30 mouse cellular contexts compared by ENCODE assay signal in genomic region chr14:43361713-43362112, GRCm38 (mm10). TPM values are rescaled to one million over a fixed set of nuclear protein-coding genes. Genes with fewer than 3 reads are reported as not detected.
A peak's percentile ranks its signal among the peaks of the same experiment; 100 is the strongest.
DNase-seq lines count a peak whose midpoint lies in the region; TF ChIP-seq lines count a peak whose summit lies in the region.
"Not testable (repeated sequence)": the region's sequence is repeated elsewhere in the genome, so short reads cannot be mapped to it uniquely, and the experiment has no call there.
"Had no signal": no experiment of that assay in that cellular context is flagged by ENCODE, and none has a peak within 500 bp of the region (broad histone marks: within the 10 kb centered on the region; RNA-seq: fewer than 3 reads in every experiment).

No protein-coding gene starts in this region.

- H3K27me3 ChIP-seq in E14TG2a.4 (ENCODE audit: insufficient read depth, low read length); embryonic facial prominence, embryonic 10.5 days (replicated peaks; ENCODE audit: low read depth, poor library complexity, severe bottlenecking); heart, embryonic 10.5 days (ENCODE audit: insufficient read depth, poor library complexity, severe bottlenecking): not testable (repeated sequence)

- peak; percentile 3 for DNase-seq in T-cell, adult 2 months (ENCODE audit: low spot score)
- peak; percentile 6 for DNase-seq in cerebellum, adult 11-12 months
- peak; percentile 6 for DNase-seq in embryonic facial prominence, embryonic 10.5 days (ENCODE audit: low spot score)
- peak; percentile 72 for DNase-seq in heart, embryonic 10.5 days (ENCODE audit: low spot score)
- DNase-seq in ovary, adult 18-20 months (ENCODE audit: low spot score): peak; percentile 5
- peak; percentile 43 for DNase-seq in testis, postnatal 10 days (ENCODE audit: low spot score)

- H3K36me3 ChIP-seq in E14TG2a.4 (ENCODE audit: insufficient read depth, low read length); embryonic facial prominence, embryonic 10.5 days (replicated peaks); heart, embryonic 10.5 days: not testable (repeated sequence)

- H3K27ac ChIP-seq in embryonic facial prominence, embryonic 10.5 days (replicated peaks); heart, embryonic 10.5 days: not testable (repeated sequence)

- 87% methylated on average over 11 of the region's 11 CpGs for WGBS in embryonic facial prominence, embryonic 10.5 days
- WGBS in heart, embryonic 10.5 days: 82% methylated on average over 11 of the region's 11 CpGs

- H3K4me3 ChIP-seq in E14TG2a.4 (replicated peaks; ENCODE audit: low read length): peak overlapping the region; percentile 68
- H3K4me3 ChIP-seq in embryonic facial prominence, embryonic 10.5 days; heart, embryonic 10.5 days: not testable (repeated sequence)

- TF ChIP-seq CTCF in E14TG2a.4 (conservative IDR thresholded peaks at IDR 0.05; ENCODE audit: low read length): not testable (repeated sequence)

- H3K4me1 ChIP-seq in E14TG2a.4 (replicated peaks; ENCODE audit: low read depth, low read length); embryonic facial prominence, embryonic 10.5 days; heart, embryonic 10.5 days: not testable (repeated sequence)

- H3K9me3 ChIP-seq in E14TG2a.4 (ENCODE audit: low read length); embryonic facial prominence, embryonic 10.5 days; heart, embryonic 10.5 days: not testable (repeated sequence)

RNA-seq across cellular contexts. Expression of gene 1700001F09Rik, which starts 14.1 kb away (rescaled TPM):
- not detected in 2 replicates for polyA plus RNA-seq in embryonic facial prominence, embryonic 10.5 days (2016; fragmentation: Nextera tagmentation; extraction: Ambion mirVana)
- polyA plus RNA-seq in heart, embryonic 10.5 days (2016; fragmentation: Nextera tagmentation; extraction: Ambion mirVana): not detected in 2 replicates
- polyA plus RNA-seq: C2C12; embryonic facial prominence, embryonic 14.5 days; erythroblast, embryonic 14.5 days; forebrain, embryonic 12.5 days; forebrain, postnatal 0 days; gonadal fat pad, adult 2 months; heart, embryonic 11.5 days; heart, embryonic 16.5 days; hindbrain, embryonic 12.5 days; hindbrain, postnatal 0 days; intestine, embryonic 15.5 days; kidney, adult 2 months; kidney, embryonic 16.5 days; limb, embryonic 14.5 days; liver, embryonic 12.5 days; liver, postnatal 0 days; lung, embryonic 16.5 days; macrophage; midbrain, embryonic 13.5 days; neural tube, embryonic 13.5 days; stomach, postnatal 0 days; thymus, adult 2 months had no signal

RNA-seq across cellular contexts. Expression of gene Gm8138, which starts 54.4 kb away (rescaled TPM):
- polyA plus RNA-seq in embryonic facial prominence, embryonic 10.5 days (2016; fragmentation: Nextera tagmentation; extraction: Ambion mirVana): not detected in 2 replicates
- polyA plus RNA-seq in heart, embryonic 10.5 days (2016; fragmentation: Nextera tagmentation; extraction: Ambion mirVana): not detected in 2 replicates
- polyA plus RNA-seq: brain, embryonic 14.5 days; C2C12; embryonic facial prominence, embryonic 14.5 days; forebrain, embryonic 12.5 days; forebrain, postnatal 0 days; gonadal fat pad, adult 2 months; heart, embryonic 11.5 days; heart, embryonic 16.5 days; hindbrain, embryonic 12.5 days; hindbrain, postnatal 0 days; intestine, embryonic 15.5 days; kidney, embryonic 16.5 days; limb, embryonic 14.5 days; liver, embryonic 12.5 days; liver, postnatal 0 days; lung, embryonic 16.5 days; macrophage; midbrain, embryonic 13.5 days; neural tube, embryonic 13.5 days; stomach, postnatal 0 days; thymus, adult 2 months had no signal

Comparison
In these comparisons a context has a peak if more than half of its experiments do, and no peak if none do; other contexts are left out.
1. DNase-seq: peak in every context shown above with its lines; median percentile 72 in heart, embryonic 10.5 days; 43 in testis, postnatal 10 days; 6 in cerebellum, adult 11-12 months; 6 in embryonic facial prominence, embryonic 10.5 days; 5 in ovary, adult 18-20 months; 3 in T-cell, adult 2 months.